Mouse (Mus musculus): Measurements from ENCODE around the gene Crym. TPM values are rescaled to one million over a fixed set of nuclear protein-coding genes. Genes with fewer than 3 reads are reported as not detected.

Crym gene
- polyA plus RNA-seq, 1 experiment from 2014 or later, result 1.4 TPM

DNA sequence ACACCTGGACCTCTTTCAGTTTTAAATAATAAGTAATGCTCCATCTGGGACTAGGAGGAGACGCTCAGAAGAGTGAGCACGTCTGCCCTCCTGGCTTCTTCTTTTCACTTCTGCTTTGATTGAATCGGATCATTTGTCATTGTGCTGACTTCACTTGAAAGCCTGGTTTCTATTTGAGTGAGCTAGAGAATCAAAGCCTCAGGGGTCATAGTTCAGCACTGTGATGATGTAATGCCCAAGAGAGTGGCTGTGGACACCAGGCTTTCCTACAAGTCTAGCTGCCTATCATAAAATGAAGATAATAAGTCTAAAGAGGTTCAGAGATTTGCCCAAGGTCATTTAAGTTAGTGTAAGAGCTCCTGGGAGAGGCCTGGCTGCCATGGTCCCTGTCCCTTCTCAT lies 51.7 kb downstream of the Crym start:
- no peak overlapping the region for H3K9ac ChIP-seq (ENCODE audit: low read length)
- no peaks in the 10 kb centered on the region for H3K4me1 ChIP-seq (replicated peaks; ENCODE audit: control insufficient read depth, insufficient read depth, low read length)
- DNase-seq (ENCODE audit: low spot score), result no peak
- H3K27ac ChIP-seq (ENCODE audit: low read depth), result no peak overlapping the region
- H3K4me2 ChIP-seq (ENCODE audit: low read length), result no peak overlapping the region
- 36% methylated on average over 3 of the region's 3 CpGs for WGBS
- no peaks in the 10 kb centered on the region for H3K27me3 ChIP-seq (replicated peaks; ENCODE audit: control insufficient read depth, insufficient read depth, low read length)
- H3K36me3 ChIP-seq (ENCODE audit: control insufficient read depth, insufficient read depth, low read length), result no peaks in the 10 kb centered on the region
- H3K9me3 ChIP-seq (ENCODE audit: control insufficient read depth, low read length), result no peaks in the 10 kb centered on the region
- peak; percentile 75 for ATAC-seq (replicated peaks; ENCODE audit: low FRiP score, low TSS enrichment, low read depth)
- no peak overlapping the region for H3K4me3 ChIP-seq (ENCODE audit: low read depth, low read length)

DNA sequence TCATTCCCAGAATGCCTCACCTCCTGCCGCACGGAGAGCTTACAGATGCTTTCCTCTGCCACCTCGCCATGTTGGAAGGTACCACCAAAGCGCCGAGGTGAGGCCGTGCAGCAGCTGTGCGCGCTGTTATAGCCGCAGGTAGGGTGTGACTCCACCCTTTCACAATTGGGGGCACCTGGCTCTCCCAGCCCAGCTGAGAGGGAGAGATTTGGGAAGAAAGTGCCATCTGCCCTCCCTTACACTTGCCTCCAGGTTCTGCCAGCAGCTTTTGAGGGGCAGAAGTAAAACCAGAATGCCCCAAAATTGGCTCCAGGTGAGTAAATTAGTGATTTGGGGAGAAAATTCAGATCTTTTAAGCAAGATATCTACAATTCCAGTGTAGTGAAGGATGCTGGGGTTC lies 56.7 kb downstream of the Crym start, which contains the start of gene Zp2:
Gene Zp2, minus strand, starts transcription at position 101 of the 400 bp plus-strand sequence.
- H3K27me3 ChIP-seq (replicated peaks; ENCODE audit: control insufficient read depth, insufficient read depth, low read length), result no peaks in the 10 kb centered on the region
- H3K4me2 ChIP-seq (ENCODE audit: low read length), result no peak within 1 kb of the TSS
- H3K9me3 ChIP-seq (ENCODE audit: control insufficient read depth, low read length), result no peaks in the 10 kb centered on the region
- H3K9ac ChIP-seq (ENCODE audit: low read length), result no peak within 1 kb of the TSS
- no peaks in the 10 kb centered on the region for H3K4me1 ChIP-seq (replicated peaks; ENCODE audit: control insufficient read depth, insufficient read depth, low read length)
- no peak within 1 kb of the TSS for H3K4me3 ChIP-seq (ENCODE audit: low read depth, low read length)
- no peak within 1 kb of the TSS for H3K27ac ChIP-seq (ENCODE audit: low read depth)
- 70% methylated on average over 9 of the region's 9 CpGs for WGBS
- no peak for ATAC-seq (replicated peaks; ENCODE audit: low FRiP score, low TSS enrichment, low read depth)
- no peak for DNase-seq (ENCODE audit: low spot score)
- H3K36me3 ChIP-seq (ENCODE audit: control insufficient read depth, insufficient read depth, low read length), result no peaks in the 10 kb centered on the region

GRCm38 (mm10) chr7:120142743-120143142 lies 59.2 kb downstream of the Crym start:
- 82% methylated on average over 1 of the region's 1 CpGs for WGBS

More at GRCm38 (mm10) chr7:120142743-120143142, 59.2 kb downstream of the Crym start:
- DNase-seq (ENCODE audit: low spot score) (no peak), ATAC-seq (replicated peaks; ENCODE audit: low FRiP score, low TSS enrichment, low read depth) (no peak)
- H3K27me3 ChIP-seq (replicated peaks; ENCODE audit: control insufficient read depth, insufficient read depth, low read length), result no peaks in the 10 kb centered on the region
- no peak overlapping the region for H3K4me3 ChIP-seq (ENCODE audit: low read depth, low read length)
- H3K9ac ChIP-seq (ENCODE audit: low read length), result no peak overlapping the region
- H3K27ac ChIP-seq (ENCODE audit: low read depth), result no peak overlapping the region
- H3K4me2 ChIP-seq (ENCODE audit: low read length), result no peak overlapping the region
- no peaks in the 10 kb centered on the region for H3K4me1 ChIP-seq (replicated peaks; ENCODE audit: control insufficient read depth, insufficient read depth, low read length)
- no peaks in the 10 kb centered on the region for H3K36me3 ChIP-seq (ENCODE audit: control insufficient read depth, insufficient read depth, low read length)
- H3K9me3 ChIP-seq (ENCODE audit: control insufficient read depth, low read length), result no peaks in the 10 kb centered on the region

Other genes starting within 250 kb of the Crym start
- not detected in 2 replicates for gene Dnah3, start 106.8 kb downstream of the Crym start, polyA plus RNA-seq (2014; fragmentation: Nextera tagmentation; extraction: Ambion mirVana)
- gene Tmem159, start 99.8 kb downstream of the Crym start, polyA plus RNA-seq (2014; fragmentation: Nextera tagmentation; extraction: Ambion mirVana), result 24.8 and 26.9 TPM in 2 replicates
- gene Zp2, start 56.8 kb downstream of the Crym start, polyA plus RNA-seq (2014; fragmentation: Nextera tagmentation; extraction: Ambion mirVana), result not detected in 2 replicates
- 4.5 and 5.2 TPM in 2 replicates for gene Anks4b, start 28.3 kb downstream of the Crym start, polyA plus RNA-seq (2014; fragmentation: Nextera tagmentation; extraction: Ambion mirVana)
- 0.08 TPM in 1 of 2 replicates, not detected in the other for gene Abca14, start 1.9 kb upstream of the Crym start, polyA plus RNA-seq (2014; fragmentation: Nextera tagmentation; extraction: Ambion mirVana)
- not detected in 2 replicates for gene Abca15, start 126.6 kb upstream of the Crym start, polyA plus RNA-seq (2014; fragmentation: Nextera tagmentation; extraction: Ambion mirVana)
- not detected in 2 replicates for gene Abca16, start 207.5 kb upstream of the Crym start, polyA plus RNA-seq (2014; fragmentation: Nextera tagmentation; extraction: Ambion mirVana)

All from intestine, embryonic 14.5 days (tissue).